Mouse (Mus musculus) kidney, embryonic 14.5 days (tissue): ENCODE results near the gene Acp5. TPM values are rescaled to one million over a fixed set of nuclear protein-coding genes. Genes with fewer than 3 reads are reported as not detected.
A peak's percentile ranks its signal among the peaks of the same experiment; 100 is the strongest.

Source experiments
- ATAC-seq: fragments of 200-750 bp; cut with Nextera tagmentation; 2 replicates; pipeline ENCODE4 v1.8.0; 2017; ENCODE audit warnings: moderate number of reproducible peaks, mild to moderate bottlenecking, moderate TSS enrichment, moderate library complexity; ENCODE audit not compliant: low FRiP score, low TSS enrichment
- H3K27ac ChIP-seq: fragments of 300-500 bp; sonication (generic); 2 replicates; pipeline ENCODE4 v1.5.1; 2014; ENCODE audit warnings: low read depth, mild to moderate bottlenecking, low read length, moderate library complexity, mixed read lengths
- H3K27me3 ChIP-seq: fragments of 300-500 bp; sonication (generic); 2 replicates; pipeline ENCODE4 v1.6.1; 2014; ENCODE audit warnings: mild to moderate bottlenecking, low read length; ENCODE audit not compliant: control insufficient read depth, insufficient read depth
- H3K36me3 ChIP-seq: fragments of 300-500 bp; sonication (generic); 2 replicates; pipeline ENCODE4 v1.6.1; 2014; ENCODE audit warnings: low read length, mixed read lengths; ENCODE audit not compliant: control insufficient read depth, insufficient read depth
- H3K4me1 ChIP-seq: fragments of 300-500 bp; sonication (generic); 2 replicates; pipeline ENCODE4 v1.6.1; 2014; ENCODE audit warnings: low read length, mixed read lengths; ENCODE audit not compliant: control insufficient read depth, insufficient read depth
- H3K4me2 ChIP-seq: fragments of 300-500 bp; sonication (generic); replicated peaks from 2 replicates; pipeline ENCODE4 v1.6.1; 2014; ENCODE audit warnings: low read depth, mild to moderate bottlenecking, low read length
- H3K4me3 ChIP-seq: fragments of 300-500 bp; sonication (generic); 2 replicates; pipeline ENCODE4 v1.5.1; 2014; ENCODE audit warnings: mild to moderate bottlenecking, low read length
- H3K9ac ChIP-seq: fragments of 300-500 bp; sonication (generic); 2 replicates; pipeline ENCODE4 v1.6.1; 2014; ENCODE audit warnings: low read depth, mild to moderate bottlenecking, low read length, moderate library complexity
- H3K9me3 ChIP-seq: fragments of 300-500 bp; sonication (generic); 2 replicates; pipeline ENCODE4 v1.6.1; 2016; ENCODE audit warnings: low read length; ENCODE audit not compliant: control insufficient read depth
- WGBS: fragments of 180-500 bp; shearing (Covaris S2); extraction: QIAGEN DNeasy Blood & Tissue Kit; methylation state at CpG from one replicate; pipeline ENCODE4 v1.1.7; 2014; 5-methylcytosine and 5-hydroxymethylcytosine counted together
- polyA plus RNA-seq: library from polyadenylated mRNA; unstranded; fragments of >200 nt; fragmentation: Nextera tagmentation; extraction: Ambion mirVana; gene quantifications from 2 replicates; pipeline ENCODE4 v1.2.1, GENCODE M21; 2014

The Acp5 gene
- polyA plus RNA-seq, 1 experiment from 2014 or later, result 3.3 TPM

GRCm38 (mm10) chr9:22134246-22134890 is 1.1 kb downstream of the Acp5 start:
- Histone ChIP-seq H3K9ac (no peak overlapping the region), H3K27ac (no peak overlapping the region), H3K4me2 (no peak overlapping the region), H3K4me3 (no peak overlapping the region), H3K27me3 (no peaks in the 10 kb centered on the region; the same call in 1 of the 2 replicates), H3K9me3 (no peaks in the 10 kb centered on the region), H3K36me3 (no peaks in the 10 kb centered on the region), H3K4me1 (peaks cover 11% of the 10 kb centered on the region)
- WGBS, result 80% methylated on average over 7 of the region's 7 CpGs
- ATAC-seq, result no peak

- peak overlapping the region; percentile 42 for H3K9ac ChIP-seq
- H3K4me1 ChIP-seq, result peaks cover 11% of the 10 kb centered on the region
- no peaks in the 10 kb centered on the region; the same call in 1 of the 2 replicates for H3K27me3 ChIP-seq
- H3K27ac ChIP-seq, result no peak overlapping the region
- H3K36me3 ChIP-seq, result no peaks in the 10 kb centered on the region
- no peaks in the 10 kb centered on the region for H3K9me3 ChIP-seq
- no peak for ATAC-seq
- H3K4me2 ChIP-seq, result peak overlapping the region; percentile 63; the same call in 1 of the 2 replicates
- WGBS, result 40% methylated on average over 11 of the region's 11 CpGs
- H3K4me3 ChIP-seq, result peak overlapping the region; percentile 37; the same call in 1 of the 2 replicates
These were observed 3.3 kb downstream of the Acp5 start for GRCm38 (mm10) chr9:22132220-22132619.

- peak; percentile 67 for ATAC-seq
- H3K4me1 ChIP-seq, result peaks cover 11% of the 10 kb centered on the region
- peak overlapping the region; percentile 42; the same call in 1 of the 2 replicates for H3K9ac ChIP-seq
- 2% methylated on average over 35 of the region's 35 CpGs for WGBS
- no peaks in the 10 kb centered on the region for H3K9me3 ChIP-seq
- H3K36me3 ChIP-seq, result no peaks in the 10 kb centered on the region
- no peak overlapping the region for H3K27ac ChIP-seq
- no peaks in the 10 kb centered on the region; the same call in 1 of the 2 replicates for H3K27me3 ChIP-seq
- H3K4me3 ChIP-seq, result peak overlapping the region; percentile 37
- peak overlapping the region; percentile 63 for H3K4me2 ChIP-seq
These were observed 4.1 kb downstream of the Acp5 start for GRCm38 (mm10) chr9:22131226-22131981.

GRCm38 (mm10) chr9:22125246-22126027 is 10.1 kb downstream of the Acp5 start:
- no peaks in the 10 kb centered on the region for H3K36me3 ChIP-seq
- no peak for ATAC-seq
- H3K4me3 ChIP-seq, result no peak overlapping the region
- 88% methylated on average over 15 of the region's 15 CpGs for WGBS
- H3K27me3 ChIP-seq, result no peaks in the 10 kb centered on the region
- H3K4me1 ChIP-seq, result no peaks in the 10 kb centered on the region
- H3K9ac ChIP-seq, result no peak overlapping the region
- no peak overlapping the region for H3K27ac ChIP-seq
- H3K9me3 ChIP-seq, result no peaks in the 10 kb centered on the region
- no peak overlapping the region for H3K4me2 ChIP-seq

- Histone ChIP-seq H3K27ac (no peak overlapping the region), H3K4me2 (no peak overlapping the region), H3K27me3 (no peaks in the 10 kb centered on the region), H3K9ac (no peak overlapping the region), H3K4me1 (no peaks in the 10 kb centered on the region), H3K36me3 (no peaks in the 10 kb centered on the region), H3K4me3 (no peak overlapping the region), H3K9me3 (no peaks in the 10 kb centered on the region)
- 89% methylated on average over 3 of the region's 3 CpGs for WGBS
- ATAC-seq, result no peak
These were observed 11.3 kb downstream of the Acp5 start for GRCm38 (mm10) chr9:22124169-22124568.

GRCm38 (mm10) chr9:22123069-22123609 is 12.4 kb downstream of the Acp5 start:
- Histone ChIP-seq H3K9me3 (no peaks in the 10 kb centered on the region), H3K4me3 (no peak overlapping the region), H3K4me1 (no peaks in the 10 kb centered on the region), H3K27me3 (no peaks in the 10 kb centered on the region), H3K4me2 (no peak overlapping the region), H3K36me3 (no peaks in the 10 kb centered on the region), H3K9ac (no peak overlapping the region), H3K27ac (no peak overlapping the region)
- ATAC-seq, result no peak
- WGBS, result 87% methylated on average over 7 of the region's 7 CpGs

- no peak for ATAC-seq
- Histone ChIP-seq H3K9me3 (no peaks in the 10 kb centered on the region), H3K9ac (no peak overlapping the region), H3K4me2 (no peak overlapping the region), H3K4me3 (no peak overlapping the region), H3K27ac (no peak overlapping the region), H3K36me3 (no peaks in the 10 kb centered on the region), H3K4me1 (peaks cover 4% of the 10 kb centered on the region), H3K27me3 (no peaks in the 10 kb centered on the region)
- 81% methylated on average over 3 of the region's 3 CpGs for WGBS
These were observed 13.5 kb downstream of the Acp5 start for GRCm38 (mm10) chr9:22122005-22122404.

GRCm38 (mm10) chr9:22121545-22121944 is 14.0 kb downstream of the Acp5 start:
- Histone ChIP-seq H3K9ac (no peak overlapping the region), H3K4me3 (no peak overlapping the region), H3K27me3 (no peaks in the 10 kb centered on the region), H3K4me2 (no peak overlapping the region), H3K36me3 (no peaks in the 10 kb centered on the region), H3K9me3 (no peaks in the 10 kb centered on the region), H3K4me1 (peaks cover 4% of the 10 kb centered on the region), H3K27ac (no peak overlapping the region)
- ATAC-seq, result no peak
